Mouse (Mus musculus): ENCODE measurements around the gene Hs3st1.

- TF ChIP-seq CTCF (IDR thresholded peaks at IDR 0.05; ENCODE audit: borderline replicate concordance, control insufficient read depth, extremely low read depth, insufficient read depth, low read length, poor library complexity) (no peak), POLR2A (IDR thresholded peaks at IDR 0.05; ENCODE audit: control insufficient read depth, extremely low read depth, insufficient read depth, low read length, poor library complexity) (no peak)
Measured at GRCm38 (mm10) chr5:39705539-39705938, 49.7 kb downstream of the Hs3st1 start.

Measured in thymus, adult 2 months (tissue).